Mouse (Mus musculus) limb, embryonic 11.5 days (tissue): ENCODE results near the gene Gale. TPM values are rescaled to one million over a fixed set of nuclear protein-coding genes. Genes with fewer than 3 reads are reported as not detected.

ENCODE experiments used
- ATAC-seq: fragments of 200-750 bp; cut with Nextera tagmentation; 2 replicates; pipeline ENCODE4 v1.8.0; 2017; ENCODE audit warnings: low read depth; ENCODE audit not compliant: insufficient number of reproducible peaks, low FRiP score, low TSS enrichment
- DNase-seq: peaks from one replicate; pipeline ENCODE4 v3.0.0-alpha.2; 2015; ENCODE audit warnings: low spot score
- H3K27ac ChIP-seq: fragments of 300-500 bp; sonication (generic); replicated peaks from 2 replicates; pipeline ENCODE4 v1.5.1; 2014; ENCODE audit warnings: low read depth, mild to moderate bottlenecking, low read length
- H3K27me3 ChIP-seq: fragments of 300-500 bp; sonication (generic); 2 replicates; pipeline ENCODE4 v1.6.1; 2014; ENCODE audit warnings: mild to moderate bottlenecking, low read length, mixed read lengths; ENCODE audit not compliant: control insufficient read depth, insufficient read depth
- H3K36me3 ChIP-seq: fragments of 300-500 bp; sonication (generic); 2 replicates; pipeline ENCODE4 v1.6.1; 2014; ENCODE audit warnings: mild to moderate bottlenecking, low read length, moderate library complexity, mixed read lengths; ENCODE audit not compliant: control insufficient read depth, insufficient read depth
- H3K4me1 ChIP-seq: fragments of 300-500 bp; sonication (generic); 2 replicates; pipeline ENCODE4 v1.6.1; 2014; ENCODE audit warnings: low read length, mixed read lengths; ENCODE audit not compliant: control insufficient read depth, insufficient read depth
- H3K4me2 ChIP-seq: fragments of 300-500 bp; sonication (generic); 2 replicates; pipeline ENCODE4 v1.6.1; 2014; ENCODE audit warnings: low read depth, mild to moderate bottlenecking, moderate library complexity; ENCODE audit not compliant: severe bottlenecking
- H3K4me3 ChIP-seq: fragments of 300-500 bp; sonication (generic); 2 replicates; pipeline ENCODE4 v1.5.1; 2014; ENCODE audit warnings: low read depth, low read length
- H3K9ac ChIP-seq: fragments of 300-500 bp; sonication (generic); 2 replicates; pipeline ENCODE4 v1.6.1; 2014; ENCODE audit warnings: mild to moderate bottlenecking, low read length
- H3K9me3 ChIP-seq: fragments of 300-500 bp; sonication (generic); 2 replicates; pipeline ENCODE4 v1.6.1; 2016; ENCODE audit warnings: low read length; ENCODE audit not compliant: control insufficient read depth
- WGBS: fragments of 180-500 bp; shearing (Covaris S2); extraction: QIAGEN DNeasy Blood & Tissue Kit; methylation state at CpG from one replicate; pipeline ENCODE4 v1.1.7; 2014; 5-methylcytosine and 5-hydroxymethylcytosine counted together
- polyA plus RNA-seq: library from polyadenylated mRNA; unstranded; fragments of >200 nt; fragmentation: Nextera tagmentation; extraction: Ambion mirVana; gene quantifications from 2 replicates; pipeline ENCODE4 v1.2.1, GENCODE M21; 2014

Gale gene
- polyA plus RNA-seq, 1 experiment from 2014 or later: 28.8 TPM

GRCm38 (mm10) chr4:135925341-135925740 lies 38.2 kb upstream of the Gale start:
- WGBS: 89% methylated on average over 5 of the region's 5 CpGs
- no peak for DNase-seq
- no peaks in the 10 kb centered on the region for H3K9me3 ChIP-seq
- H3K36me3 ChIP-seq: peaks cover 2% of the 10 kb centered on the region; the same call in 1 of the 2 replicates
- no peak for ATAC-seq
- no peak overlapping the region for H3K9ac ChIP-seq
- no peaks in the 10 kb centered on the region for H3K27me3 ChIP-seq
- no peak overlapping the region for H3K4me3 ChIP-seq
- H3K4me2 ChIP-seq: no peak overlapping the region
- H3K4me1 ChIP-seq: peaks cover 3% of the 10 kb centered on the region; the same call in 1 of the 2 replicates
- no peak overlapping the region for H3K27ac ChIP-seq

GRCm38 (mm10) chr4:135926195-135926808 lies 37.2 kb upstream of the Gale start:
- H3K4me2 ChIP-seq: no peak overlapping the region
- peaks cover 2% of the 10 kb centered on the region; the same call in 1 of the 2 replicates for H3K36me3 ChIP-seq
- H3K4me3 ChIP-seq: no peak overlapping the region
- no peak overlapping the region for H3K27ac ChIP-seq
- H3K9me3 ChIP-seq: no peaks in the 10 kb centered on the region
- ATAC-seq (no peak), DNase-seq (no peak)
- 82% methylated on average over 10 of the region's 10 CpGs for WGBS
- H3K9ac ChIP-seq: no peak overlapping the region
- H3K27me3 ChIP-seq: no peaks in the 10 kb centered on the region
- H3K4me1 ChIP-seq: peaks cover 2% of the 10 kb centered on the region; the same call in 1 of the 2 replicates

GRCm38 (mm10) chr4:135926861-135927260 lies 36.7 kb upstream of the Gale start:
- DNase-seq (no peak), ATAC-seq (no peak)
- Histone ChIP-seq H3K36me3 (peaks cover 2% of the 10 kb centered on the region; the same call in 1 of the 2 replicates), H3K9me3 (no peaks in the 10 kb centered on the region), H3K27me3 (no peaks in the 10 kb centered on the region), H3K4me1 (no peaks in the 10 kb centered on the region), H3K27ac (no peak overlapping the region), H3K4me3 (no peak overlapping the region), H3K4me2 (no peak overlapping the region), H3K9ac (no peak overlapping the region)
- 91% methylated on average over 3 of the region's 3 CpGs for WGBS

GRCm38 (mm10) chr4:135928376-135928775 lies 35.2 kb upstream of the Gale start:
- no peak overlapping the region for H3K27ac ChIP-seq
- no peak for DNase-seq
- WGBS: 83% methylated on average over 9 of the region's 9 CpGs
- no peak overlapping the region for H3K4me2 ChIP-seq
- H3K4me3 ChIP-seq: no peak overlapping the region
- no peak overlapping the region for H3K9ac ChIP-seq
- ATAC-seq: no peak
- H3K27me3 ChIP-seq: no peaks in the 10 kb centered on the region
- no peaks in the 10 kb centered on the region for H3K9me3 ChIP-seq
- H3K36me3 ChIP-seq: peaks cover 2% of the 10 kb centered on the region; the same call in 1 of the 2 replicates
- H3K4me1 ChIP-seq: no peaks in the 10 kb centered on the region

- H3K27me3 ChIP-seq: no peaks in the 10 kb centered on the region
- ATAC-seq (no peak), DNase-seq (no peak)
- H3K4me2 ChIP-seq: no peak overlapping the region
- H3K36me3 ChIP-seq: no peaks in the 10 kb centered on the region; the same call in 1 of the 2 replicates
- no peaks in the 10 kb centered on the region for H3K9me3 ChIP-seq
- 90% methylated on average over 5 of the region's 5 CpGs for WGBS
- no peak overlapping the region for H3K4me3 ChIP-seq
- no peak overlapping the region for H3K27ac ChIP-seq
- H3K9ac ChIP-seq: no peak overlapping the region
- no peaks in the 10 kb centered on the region for H3K4me1 ChIP-seq
Measured at GRCm38 (mm10) chr4:135929405-135929804, 34.1 kb upstream of the Gale start.

- ATAC-seq: no peak
- H3K27ac ChIP-seq: no peak overlapping the region
- DNase-seq: no peak
- no peaks in the 10 kb centered on the region; the same call in 1 of the 2 replicates for H3K36me3 ChIP-seq
- WGBS: 95% methylated on average over 9 of the region's 9 CpGs
- H3K27me3 ChIP-seq: no peaks in the 10 kb centered on the region
- no peaks in the 10 kb centered on the region for H3K9me3 ChIP-seq
- no peak overlapping the region for H3K4me3 ChIP-seq
- no peaks in the 10 kb centered on the region for H3K4me1 ChIP-seq
- no peak overlapping the region for H3K4me2 ChIP-seq
- H3K9ac ChIP-seq: no peak overlapping the region
Measured at GRCm38 (mm10) chr4:135929828-135930227, 33.7 kb upstream of the Gale start.

- ATAC-seq (no peak), DNase-seq (no peak)
- H3K9me3 ChIP-seq: no peaks in the 10 kb centered on the region
- H3K4me2 ChIP-seq: no peak overlapping the region
- H3K4me1 ChIP-seq: no peaks in the 10 kb centered on the region
- no peak overlapping the region for H3K4me3 ChIP-seq
- H3K27me3 ChIP-seq: no peaks in the 10 kb centered on the region
- no peaks in the 10 kb centered on the region; the same call in 1 of the 2 replicates for H3K36me3 ChIP-seq
- H3K9ac ChIP-seq: no peak overlapping the region
- 93% methylated on average over 8 of the region's 8 CpGs for WGBS
- no peak overlapping the region for H3K27ac ChIP-seq
Measured at GRCm38 (mm10) chr4:135930239-135930638, 33.3 kb upstream of the Gale start.

- ATAC-seq: no peak
- H3K4me2 ChIP-seq: no peak overlapping the region
- H3K9me3 ChIP-seq: no peaks in the 10 kb centered on the region
- H3K4me1 ChIP-seq: no peaks in the 10 kb centered on the region
- H3K27me3 ChIP-seq: no peaks in the 10 kb centered on the region
- DNase-seq: peak; percentile 36
- no peak overlapping the region for H3K4me3 ChIP-seq
- 64% methylated on average over 5 of the region's 5 CpGs for WGBS
- no peak overlapping the region for H3K27ac ChIP-seq
- H3K9ac ChIP-seq: no peak overlapping the region
- no peaks in the 10 kb centered on the region; the same call in 1 of the 2 replicates for H3K36me3 ChIP-seq
Measured at GRCm38 (mm10) chr4:135931832-135932231, 31.7 kb upstream of the Gale start.
